Mouse (Mus musculus) bone marrow, adult 2 months (tissue): ENCODE measurements around the gene Cd200r2. TPM values are rescaled to one million over a fixed set of nuclear protein-coding genes. Genes with fewer than 3 reads are reported as not detected.

Experiments used
- H3K27ac ChIP-seq: fragments of 200-500 bp; 2 replicates; pipeline ENCODE4 v1.5.1; 2012; ENCODE audit warnings: low read depth, mild to moderate bottlenecking, control low read depth, inconsistent platforms, low read length; ENCODE audit not compliant: control insufficient read depth, poor library complexity, insufficient read depth
- H3K4me1 ChIP-seq: fragments of 200-500 bp; 2 replicates; pipeline ENCODE4 v1.6.1; 2011; ENCODE audit warnings: low read length; ENCODE audit not compliant: control insufficient read depth, insufficient read depth
- H3K4me3 ChIP-seq: fragments of 200-500 bp; replicated peaks from 2 replicates; pipeline ENCODE3; 2011; ENCODE audit warnings: mild to moderate bottlenecking, low read depth, low read length, control low read depth; ENCODE audit not compliant: control insufficient read depth
- CTCF ChIP-seq: fragments of 200-500 bp; IDR thresholded peaks from 2 replicates; pipeline ENCODE4 v1.5.1; 2011; ENCODE audit warnings: low read length, control low read depth; ENCODE audit not compliant: control insufficient read depth, insufficient read depth
- POLR2A ChIP-seq: fragments of 200-500 bp; IDR thresholded peaks from 2 replicates; pipeline ENCODE4 v1.6.1; 2011; ENCODE audit warnings: low read depth, mild to moderate bottlenecking, control low read depth, low read length, borderline replicate concordance; ENCODE audit not compliant: control insufficient read depth
- WGBS: fragments of 180-500 bp; shearing (Covaris S2); methylation state at CpG from one replicate; pipeline ENCODE4 v1.1.7; 2018; 5-methylcytosine and 5-hydroxymethylcytosine counted together
- polyA plus RNA-seq: library from polyadenylated mRNA; stranded (reverse); fragments of >200 nt; gene quantifications from 2 replicates; pipeline ENCODE4 v1.2.4, GENCODE M21; 2011; ENCODE audit warnings: low replicate concordance; ENCODE audit not compliant: missing spikeins, insufficient read depth, insufficient read length

Gene Cd200r2
- polyA plus RNA-seq, 1 experiment, result not detected

DNA sequence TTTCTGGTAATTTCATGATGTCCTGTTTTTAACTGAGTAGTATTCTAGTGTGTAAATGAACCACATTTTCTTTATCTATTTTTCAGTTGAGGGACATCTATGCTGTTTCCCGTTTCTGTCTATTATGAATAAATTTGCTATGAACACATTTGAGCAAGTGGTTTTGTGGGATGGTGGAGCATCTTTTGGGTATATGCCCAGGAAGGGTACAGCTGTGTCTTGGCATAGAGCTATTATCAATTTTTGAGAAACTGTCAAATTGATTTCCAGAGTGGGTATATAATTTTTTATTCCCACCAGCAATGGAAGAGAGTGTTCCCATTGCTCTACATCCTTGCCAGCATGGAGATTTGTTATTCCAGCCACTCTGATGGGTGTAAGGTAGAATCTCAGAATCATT, 65.1 kb downstream of the Cd200r2 start:
- Histone ChIP-seq H3K27ac (no peak overlapping the region), H3K4me1 (no peaks in the 10 kb centered on the region), H3K4me3 (no peak overlapping the region)
- WGBS, result 68% methylated on average over 1 of the region's 1 CpGs
- TF ChIP-seq POLR2A (no peak), CTCF (no peak)

GRCm38 (mm10) chr16:44943468-44943867, 76.6 kb downstream of the Cd200r2 start, which contains the start of gene Cd200r3:
Cd200r3 (plus strand) TSS chr16:44943678.
- TF ChIP-seq POLR2A, result no peak
- Histone ChIP-seq H3K4me3 (no peak within 1 kb of the TSS), H3K27ac (no peak within 1 kb of the TSS), H3K4me1 (no peaks in the 10 kb centered on the region)
- 15% methylated on average over 3 of the region's 3 CpGs for WGBS

DNA sequence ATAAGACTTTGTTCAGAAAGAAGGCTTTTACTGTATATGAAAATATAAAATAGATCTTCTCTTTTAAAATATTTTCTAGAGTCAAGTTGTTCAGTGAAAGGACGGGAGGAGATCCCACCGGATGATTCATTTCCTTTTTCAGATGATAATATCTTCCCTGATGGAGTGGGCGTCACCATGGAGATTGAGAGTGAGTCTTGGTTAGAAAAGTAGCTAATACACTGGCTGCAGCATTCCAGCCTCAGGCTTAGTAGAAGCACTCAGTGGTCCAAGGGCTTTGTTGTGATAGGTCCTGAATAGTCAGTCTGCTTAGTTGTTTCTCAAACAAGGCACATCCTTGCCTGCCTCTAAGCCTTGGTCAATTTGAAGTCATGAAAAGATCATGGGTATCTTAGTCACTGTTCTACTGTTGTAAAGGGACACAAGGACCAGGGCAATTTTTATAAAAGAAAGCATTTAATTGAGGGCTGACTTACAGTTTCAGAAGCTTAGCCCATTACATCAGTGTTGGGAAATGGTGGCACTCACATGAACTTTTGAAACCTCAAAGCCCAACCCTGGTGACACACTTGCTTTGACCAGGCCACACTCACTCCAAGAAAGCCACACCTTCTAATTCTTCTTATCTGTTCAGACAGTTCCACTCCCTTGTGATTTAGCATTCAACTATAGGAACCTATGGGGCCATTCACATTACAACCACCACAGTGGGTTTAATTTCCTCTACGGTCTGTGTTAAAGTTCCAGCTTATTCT, 84.6 kb downstream of the Cd200r2 start:
- TF ChIP-seq CTCF (no peak), POLR2A (no peak)
- Histone ChIP-seq H3K4me3 (no peak overlapping the region), H3K27ac (no peak overlapping the region), H3K4me1 (no peaks in the 10 kb centered on the region)
- 55% methylated on average over 4 of the region's 4 CpGs for WGBS

GRCm38 (mm10) chr16:44962296-44962695, 95.4 kb downstream of the Cd200r2 start:
- Histone ChIP-seq H3K4me3 (no peak overlapping the region), H3K4me1 (peaks cover 3% of the 10 kb centered on the region; the same call in 1 of the 2 replicates), H3K27ac (no peak overlapping the region)
- TF ChIP-seq CTCF (no peak), POLR2A (no peak)
- 45% methylated on average over 2 of the region's 2 CpGs for WGBS

DNA sequence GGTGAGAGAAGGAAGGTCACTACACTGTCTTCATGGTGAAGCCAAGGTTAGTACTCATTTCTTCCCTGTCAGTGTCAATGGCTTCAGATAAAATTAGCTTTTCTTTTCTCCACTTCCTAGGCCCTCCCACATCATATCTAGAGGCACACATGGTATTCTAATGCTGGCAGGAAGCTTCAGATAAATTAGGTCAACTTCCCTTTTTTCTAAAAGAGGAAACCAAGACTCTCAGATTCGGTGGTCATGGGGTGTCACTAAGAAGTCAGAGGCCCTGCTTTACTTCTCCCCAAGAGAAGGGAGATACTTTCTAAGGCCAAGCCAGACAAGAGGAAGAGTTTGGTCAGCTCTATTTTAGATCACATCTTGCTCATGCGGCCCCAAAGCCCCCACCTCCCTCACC, 95.9 kb downstream of the Cd200r2 start:
- TF ChIP-seq CTCF (no peak), POLR2A (no peak)
- Histone ChIP-seq H3K4me1 (peaks cover 3% of the 10 kb centered on the region; the same call in 1 of the 2 replicates), H3K27ac (peak overlapping the region; percentile 85), H3K4me3 (no peak overlapping the region)
- WGBS, result 3% methylated on average over 2 of the region's 2 CpGs

- WGBS, result 66% methylated on average over 6 of the region's 6 CpGs
- no peak overlapping the region for H3K27ac ChIP-seq
- H3K4me1 ChIP-seq, result peaks cover 3% of the 10 kb centered on the region; the same call in 1 of the 2 replicates
- H3K4me3 ChIP-seq, result no peak overlapping the region
- TF ChIP-seq CTCF, result no peak
- no peak for TF ChIP-seq POLR2A
Measured at GRCm38 (mm10) chr16:44964526-44965374, 97.9 kb downstream of the Cd200r2 start.

- TF ChIP-seq CTCF (no peak), POLR2A (no peak)
- no peak overlapping the region for H3K4me3 ChIP-seq
- 46% methylated on average over 8 of the region's 8 CpGs for WGBS
- peaks cover 3% of the 10 kb centered on the region; the same call in 1 of the 2 replicates for H3K4me1 ChIP-seq
- no peak overlapping the region for H3K27ac ChIP-seq
Measured at GRCm38 (mm10) chr16:44965428-44965827, 98.5 kb downstream of the Cd200r2 start.

Other genes with a start within 250 kb of the Cd200r2 start
- 4.4 and 4.6 TPM in 2 replicates for gene Nepro, start 142.8 kb upstream of the Cd200r2 start, polyA plus RNA-seq
- gene Gtpbp8, start 120.7 kb upstream of the Cd200r2 start, polyA plus RNA-seq, result 4.4 and 8.4 TPM in 2 replicates
- gene Cd200r1, start 101.4 kb upstream of the Cd200r2 start, polyA plus RNA-seq, result 1.6 and 5.3 TPM in 2 replicates
- 1.2 TPM in 1 of 2 replicates, not detected in the other for gene Cd200r4, start 55.4 kb upstream of the Cd200r2 start, polyA plus RNA-seq
- gene Cd200r3, start 76.6 kb downstream of the Cd200r2 start, polyA plus RNA-seq, result 4.6 TPM in 1 of 2 replicates, not detected in the other
- gene Ccdc80, start 226.3 kb downstream of the Cd200r2 start, polyA plus RNA-seq, result 15.2 and 15.6 TPM in 2 replicates